Mouse (Mus musculus) activated CD4-positive, CD25-positive, alpha-beta regulatory T cell, adult 4 months (primary cell): ENCODE results near the gene Zscan21. TPM values are rescaled to one million over a fixed set of nuclear protein-coding genes. Genes with fewer than 3 reads are reported as not detected.
"Not testable (repeated sequence)": the region's sequence is repeated elsewhere in the genome, so short reads cannot be mapped to it uniquely, and the experiment has no call there.

Source experiments
- ATAC-seq: one replicate; pipeline ENCODE4 v1.8.0; 2017
- polyA plus RNA-seq, 2 experiments: library from polyadenylated mRNA; unstranded; fragments of 100-300 nt; shearing (Covaris generic); gene quantifications; one replicate each; pipeline ENCODE4 v1.2.1; 2017

The Zscan21 gene
- polyA plus RNA-seq: 10 to 100 TPM; 17.9 TPM

- peak; percentile 99 for ATAC-seq
These were observed at the start of gene Zscan21 for GRCm38 (mm10) chr5:138116255-138117198. Gene Zscan21 (plus strand): TSS chr5:138116903.

- ATAC-seq: no peak
These were observed 42.9 kb upstream of the Zscan21 start for GRCm38 (mm10) chr5:138073803-138074202.

GRCm38 (mm10) chr5:138075684-138076083, 41.0 kb upstream of the Zscan21 start:
- ATAC-seq: no peak

- no peak for ATAC-seq
These were observed 40.6 kb upstream of the Zscan21 start for GRCm38 (mm10) chr5:138076148-138076547.

GRCm38 (mm10) chr5:138080456-138080855, 36.2 kb upstream of the Zscan21 start:
- no peak for ATAC-seq

GRCm38 (mm10) chr5:138081446-138081845, 35.3 kb upstream of the Zscan21 start:
- ATAC-seq: no peak

- no peak for ATAC-seq
These were observed 33.3 kb upstream of the Zscan21 start for GRCm38 (mm10) chr5:138083318-138083900.

- no peak for ATAC-seq
These were observed 32.8 kb upstream of the Zscan21 start for GRCm38 (mm10) chr5:138083936-138084335.

GRCm38 (mm10) chr5:138084507-138084906, 32.2 kb upstream of the Zscan21 start:
- ATAC-seq: no peak

- peak; percentile 98 for ATAC-seq
These were observed 31.7 kb upstream of the Zscan21 start, which contains the start of gene Zkscan1 for GRCm38 (mm10) chr5:138084996-138085395. Gene Zkscan1 (plus strand): TSS chr5:138085084.

- peak; percentile 66 for ATAC-seq
These were observed 31.2 kb upstream of the Zscan21 start for GRCm38 (mm10) chr5:138085421-138085911.

GRCm38 (mm10) chr5:138086842-138087241, 29.9 kb upstream of the Zscan21 start:
- no peak for ATAC-seq

GRCm38 (mm10) chr5:138088366-138088765, 28.3 kb upstream of the Zscan21 start:
- ATAC-seq: no peak

- ATAC-seq: no peak
These were observed 27.6 kb upstream of the Zscan21 start for GRCm38 (mm10) chr5:138089108-138089551.

- no peak for ATAC-seq
These were observed 26.4 kb upstream of the Zscan21 start for GRCm38 (mm10) chr5:138090271-138090670.

- no peak for ATAC-seq
These were observed 26.0 kb upstream of the Zscan21 start for GRCm38 (mm10) chr5:138090737-138091136.

GRCm38 (mm10) chr5:138092771-138093170, 23.9 kb upstream of the Zscan21 start:
- no peak for ATAC-seq

GRCm38 (mm10) chr5:138094474-138094873, 22.2 kb upstream of the Zscan21 start:
- ATAC-seq: no peak

- ATAC-seq: no peak
These were observed 11.7 kb upstream of the Zscan21 start for GRCm38 (mm10) chr5:138104976-138105375.

GRCm38 (mm10) chr5:138107130-138107529, 9.6 kb upstream of the Zscan21 start:
- ATAC-seq: no peak

GRCm38 (mm10) chr5:138109847-138110396, 6.8 kb upstream of the Zscan21 start:
- ATAC-seq: not testable (repeated sequence)

GRCm38 (mm10) chr5:138117199-138118015, 704 bp downstream of the Zscan21 start:
- ATAC-seq: peak; percentile 6
